Mouse (Mus musculus) bone marrow macrophage, adult 2 months (primary cell): Measurements from ENCODE around the gene Fads2. TPM values are rescaled to one million over a fixed set of nuclear protein-coding genes. Genes with fewer than 3 reads are reported as not detected.
"Not testable (repeated sequence)": the region's sequence is repeated elsewhere in the genome, so short reads cannot be mapped to it uniquely, and the experiment has no call there.

ENCODE experiments used
- H3K27ac ChIP-seq: 2 replicates; pipeline ENCODE4 v1.5.1; 2012; ENCODE audit warnings: low read depth, low read length; ENCODE audit not compliant: insufficient read depth
- H3K4me1 ChIP-seq: 2 replicates; pipeline ENCODE4 v1.6.1; 2012; ENCODE audit warnings: low read length; ENCODE audit not compliant: control insufficient read depth, insufficient read depth
- H3K4me3 ChIP-seq: 2 replicates; pipeline ENCODE4 v1.5.1; 2012; ENCODE audit warnings: mild to moderate bottlenecking, low read length, moderate library complexity; ENCODE audit not compliant: insufficient read depth
- CTCF ChIP-seq: IDR thresholded peaks from 2 replicates; pipeline ENCODE4 v1.5.1; 2012; ENCODE audit warnings: low read depth, mild to moderate bottlenecking, low read length, moderate library complexity
- POLR2A ChIP-seq: IDR thresholded peaks from 2 replicates; pipeline ENCODE4 v1.6.1; 2012; ENCODE audit warnings: mild to moderate bottlenecking, low read depth, low read length, borderline replicate concordance
- polyA plus RNA-seq: library from polyadenylated mRNA; stranded (reverse); fragments of >200 nt; gene quantifications from 2 replicates; pipeline ENCODE4 v1.2.4, GENCODE M21; 2012; ENCODE audit not compliant: missing spikeins, insufficient read depth, insufficient read length

Fads2 gene
- polyA plus RNA-seq, result 6.4 and 10.8 TPM in 2 replicates

GRCm38 (mm10) chr19:10101341-10102053 is at the start of gene Fads2:
Gene Fads2 (minus strand): TSS chr19:10101746.
- Histone ChIP-seq H3K4me1 (peaks cover 28% of the 10 kb centered on the region), H3K27ac (peak within 1 kb of the TSS; percentile 62), H3K4me3 (peak within 1 kb of the TSS; percentile 79)
- no peak for TF ChIP-seq CTCF
- TF ChIP-seq POLR2A, result peak; percentile 62; the same call in 1 of the 2 replicates

DNA sequence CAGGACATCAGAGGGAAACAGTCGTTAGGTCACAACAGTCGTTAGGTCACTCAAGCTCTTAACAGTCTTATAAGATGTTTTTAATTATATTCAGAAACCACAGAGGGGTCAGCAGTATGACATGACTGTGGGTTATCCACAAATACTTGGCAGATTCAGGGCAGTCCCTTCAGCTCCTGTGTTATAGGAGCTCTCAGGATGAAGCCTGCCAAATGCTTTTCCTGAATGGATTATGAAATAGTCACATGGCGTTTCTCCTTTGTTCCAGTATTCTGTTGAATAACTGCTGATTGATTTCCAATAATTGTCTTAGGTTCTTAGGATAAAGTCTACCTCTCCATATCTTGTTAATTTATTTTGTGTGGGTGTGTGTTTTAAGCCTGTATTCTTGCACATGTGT is 47.6 kb upstream of the Fads2 start:
- TF ChIP-seq POLR2A, result no peak
- TF ChIP-seq CTCF, result no peak
- Histone ChIP-seq H3K4me1 (peaks cover 12% of the 10 kb centered on the region), H3K4me3 (no peak overlapping the region), H3K27ac (no peak overlapping the region)

DNA sequence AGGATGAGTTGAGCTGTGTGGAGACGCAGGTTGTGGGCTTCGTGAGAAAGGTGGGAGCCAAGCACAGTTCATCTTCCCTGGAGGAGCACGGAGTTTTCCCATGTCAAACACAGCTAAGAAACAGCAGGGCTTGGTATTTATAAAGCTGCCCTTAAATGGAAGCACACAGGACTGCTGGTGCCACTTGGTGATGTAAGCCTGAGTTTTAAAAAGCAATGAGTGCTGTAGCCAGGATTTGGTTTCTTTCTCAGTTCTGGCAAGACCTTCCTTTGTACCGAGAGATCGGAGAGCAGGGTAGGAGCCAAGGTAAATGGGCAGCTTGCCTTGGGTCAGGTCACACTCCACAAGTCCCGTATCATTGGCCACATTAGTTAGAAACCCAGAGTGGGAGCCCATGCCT is 47.0 kb upstream of the Fads2 start:
- Histone ChIP-seq H3K4me3 (no peak overlapping the region), H3K4me1 (peaks cover 12% of the 10 kb centered on the region), H3K27ac (no peak overlapping the region)
- no peak for TF ChIP-seq POLR2A
- TF ChIP-seq CTCF, result no peak

- no peak for TF ChIP-seq POLR2A
- H3K27ac ChIP-seq, result no peak overlapping the region
- H3K4me1 ChIP-seq, result peaks cover 12% of the 10 kb centered on the region
- H3K4me3 ChIP-seq, result no peak overlapping the region
Measured at GRCm38 (mm10) chr19:10144464-10144863, 42.9 kb upstream of the Fads2 start.

- Histone ChIP-seq H3K27ac (no peak overlapping the region), H3K4me1 (peaks cover 7% of the 10 kb centered on the region), H3K4me3 (no peak overlapping the region)
- no peak for TF ChIP-seq POLR2A
- TF ChIP-seq CTCF, result no peak
Measured at GRCm38 (mm10) chr19:10143667-10144066, 42.1 kb upstream of the Fads2 start.

DNA sequence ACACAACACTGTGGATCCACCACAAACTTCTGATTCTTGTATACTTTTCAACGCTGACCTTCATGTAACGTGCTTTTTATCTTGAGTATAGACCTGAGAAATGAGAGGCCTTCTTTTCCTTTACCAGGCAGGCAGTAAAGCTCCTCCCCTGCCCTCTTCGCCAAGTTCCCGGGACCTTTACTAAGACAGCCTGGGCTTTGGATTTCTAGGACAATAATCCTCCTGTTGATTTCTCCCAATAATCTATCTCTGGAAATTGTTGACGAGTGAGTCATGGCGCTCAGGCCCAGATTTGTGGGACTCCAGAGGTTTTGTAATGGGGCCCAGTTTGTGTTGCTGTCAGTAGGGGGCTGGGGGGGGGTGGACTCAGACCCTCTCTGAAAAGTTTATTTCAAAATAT is 38.2 kb upstream of the Fads2 start:
- no peak for TF ChIP-seq POLR2A
- no peak for TF ChIP-seq CTCF
- no peak overlapping the region for H3K27ac ChIP-seq
- H3K4me1 ChIP-seq, result peaks cover 3% of the 10 kb centered on the region; the same call in 1 of the 2 replicates
- H3K4me3 ChIP-seq, result no peak overlapping the region

DNA sequence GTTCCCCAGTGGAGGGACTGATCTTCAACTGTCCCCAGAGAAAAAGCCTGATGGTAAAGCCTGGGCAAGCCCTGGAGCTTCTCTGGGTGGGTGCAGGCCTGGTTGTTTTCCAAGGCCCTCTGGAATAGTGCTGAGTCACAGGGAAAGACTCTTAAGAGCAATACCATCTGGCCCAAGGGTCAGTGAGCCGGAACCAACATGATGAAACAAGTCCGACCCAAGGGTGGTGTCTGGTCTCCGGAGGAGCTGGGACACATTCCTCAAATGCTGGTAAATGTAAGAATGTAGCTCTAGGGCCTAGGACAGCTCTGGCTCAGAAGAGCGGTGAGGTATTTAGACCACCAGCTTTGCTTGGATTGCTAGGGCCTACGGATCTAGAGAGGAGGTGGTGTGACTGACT is 35.9 kb upstream of the Fads2 start:
- Histone ChIP-seq H3K4me1 (peaks cover 6% of the 10 kb centered on the region; the same call in 1 of the 2 replicates), H3K27ac (no peak overlapping the region), H3K4me3 (no peak overlapping the region)
- TF ChIP-seq CTCF (no peak), POLR2A (no peak)

DNA sequence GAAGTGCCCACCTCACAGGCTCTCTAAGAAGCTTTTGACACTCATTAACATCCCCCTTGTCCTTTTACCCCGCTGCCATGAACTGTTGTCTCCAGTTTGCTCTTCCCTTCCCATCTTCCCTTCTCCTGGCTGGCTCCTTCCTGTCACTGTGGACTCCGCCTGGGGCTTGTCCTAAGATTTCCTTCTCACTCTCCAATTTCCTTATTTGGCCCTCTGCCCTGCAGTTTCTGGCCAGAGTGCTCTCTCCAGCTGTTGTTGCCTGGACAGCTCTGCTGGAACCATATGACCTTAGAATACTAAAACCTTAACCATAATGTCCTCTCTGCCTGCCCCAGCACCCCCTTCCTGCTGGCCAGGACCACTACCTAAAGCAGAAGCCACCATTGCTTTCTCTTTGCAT is 33.1 kb upstream of the Fads2 start:
- no peak for TF ChIP-seq CTCF
- no peak overlapping the region for H3K4me3 ChIP-seq
- no peak overlapping the region for H3K27ac ChIP-seq
- peaks cover 6% of the 10 kb centered on the region; the same call in 1 of the 2 replicates for H3K4me1 ChIP-seq

DNA sequence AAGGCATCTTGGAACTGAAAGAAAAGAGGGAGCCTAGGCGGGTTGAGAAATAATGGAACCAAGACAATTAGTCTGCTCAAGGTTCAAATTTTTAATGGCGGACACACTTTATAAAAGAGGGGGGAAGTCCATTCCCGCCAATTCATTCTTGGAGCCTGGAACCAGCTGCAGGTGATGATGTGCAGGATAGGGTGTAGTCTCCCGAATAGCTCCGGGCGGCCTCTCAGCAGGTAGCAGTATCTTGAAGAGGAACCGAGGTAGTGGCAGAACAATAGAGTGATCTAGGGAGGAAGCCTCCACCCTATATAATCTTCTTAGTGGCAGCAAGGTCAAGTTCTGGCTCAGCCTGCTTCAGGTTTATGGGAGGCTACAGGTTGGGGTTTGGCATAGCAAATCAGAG is 28.0 kb upstream of the Fads2 start:
- not testable (repeated sequence) for H3K4me3 ChIP-seq, H3K4me1 ChIP-seq, H3K27ac ChIP-seq

DNA sequence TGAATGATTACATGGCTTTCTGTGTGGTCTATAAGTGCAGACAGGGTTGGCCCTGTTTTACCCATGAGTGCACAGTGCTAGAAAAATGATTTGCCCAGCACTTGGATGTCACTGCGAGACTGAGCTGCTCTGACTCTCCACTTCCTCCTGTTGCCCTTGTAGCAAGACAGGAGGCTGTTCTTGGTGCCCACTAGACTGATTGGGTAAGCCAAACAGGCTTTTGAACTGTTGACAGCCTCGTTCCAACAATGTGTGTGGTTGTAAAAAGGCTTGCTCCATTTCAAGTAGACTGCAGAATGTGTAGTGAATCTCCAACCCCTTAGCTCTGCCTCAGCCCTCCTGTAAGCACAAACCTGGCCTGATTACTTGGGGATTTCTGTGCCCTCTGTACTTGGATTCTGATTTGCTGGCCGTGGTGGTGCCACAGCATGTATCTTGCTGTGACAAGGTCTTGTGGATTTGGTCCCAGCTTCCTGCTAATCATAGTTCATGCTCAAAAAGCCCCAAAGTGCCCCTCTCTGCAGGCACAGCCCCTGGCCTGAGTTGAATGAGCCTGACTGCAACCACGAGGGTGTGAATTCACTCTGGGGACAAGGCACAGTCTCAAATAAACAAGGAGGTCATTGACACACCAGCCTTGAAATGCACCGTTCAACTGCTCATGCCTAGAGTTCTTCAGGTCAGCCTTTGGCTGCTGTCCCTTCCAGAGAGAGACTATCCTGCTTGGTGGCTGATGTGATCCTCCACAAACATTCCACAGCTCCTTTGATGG is 25.1 kb upstream of the Fads2 start:
- H3K27ac ChIP-seq, result no peak overlapping the region

More for the DNA sequence above, 25.1 kb upstream of the Fads2 start:
- no peak overlapping the region for H3K4me3 ChIP-seq
- no peak for TF ChIP-seq POLR2A
- no peak for TF ChIP-seq CTCF
- peaks cover 5% of the 10 kb centered on the region; the same call in 1 of the 2 replicates for H3K4me1 ChIP-seq
